Mouse (Mus musculus): ENCODE measurements around the gene Samd1. TPM values are rescaled to one million over a fixed set of nuclear protein-coding genes. Genes with fewer than 3 reads are reported as not detected.

The Samd1 gene
- polyA plus RNA-seq, 1 experiment from 2014 or later = 4.2 TPM

DNA sequence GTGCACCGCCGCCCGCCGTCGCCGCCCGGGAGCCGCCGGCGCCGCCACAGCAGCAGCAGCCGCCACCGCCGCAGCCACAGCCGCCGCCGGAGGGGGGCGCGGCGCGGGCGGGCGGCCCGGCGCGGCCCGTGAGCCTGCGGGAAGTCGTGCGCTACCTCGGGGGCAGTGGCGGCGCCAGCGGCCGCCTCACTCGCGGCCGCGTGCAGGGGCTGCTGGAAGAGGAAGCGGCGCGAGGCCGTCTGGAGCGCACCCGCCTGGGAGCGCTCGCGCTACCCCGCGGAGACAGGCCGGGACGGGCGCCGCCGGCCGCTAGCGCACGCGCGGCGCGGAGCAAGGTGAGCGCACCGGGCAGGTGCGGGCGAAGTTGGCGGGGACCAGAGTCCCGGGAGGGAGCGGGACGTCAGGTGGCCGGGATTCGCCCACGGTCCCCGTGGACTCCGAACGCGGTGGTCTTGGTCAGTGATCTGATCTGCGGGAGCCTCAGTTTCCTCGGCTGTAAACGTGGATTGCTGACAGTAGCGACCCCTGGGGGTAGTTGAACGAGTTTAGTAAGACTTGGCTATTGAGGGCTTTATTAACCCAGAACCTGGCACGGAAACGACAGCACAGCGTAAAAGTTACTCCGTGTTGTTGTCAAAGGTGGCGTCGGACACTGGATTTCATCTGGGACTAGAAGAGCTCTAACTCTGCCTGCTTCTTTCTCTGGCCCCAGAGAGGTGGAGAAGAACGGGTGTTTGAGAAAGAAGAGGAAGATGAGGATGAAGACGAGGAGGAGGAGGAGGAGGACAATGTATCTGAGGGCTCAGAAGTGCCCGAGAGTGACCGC lies 972 bp downstream of the Samd1 start:
- Histone ChIP-seq H3K4me2 (replicated peaks; ENCODE audit: low read depth) (peak overlapping the region; percentile 92), H3K4me1 (replicated peaks; ENCODE audit: control insufficient read depth, insufficient read depth) (peaks cover 10% of the 10 kb centered on the region), H3K4me3 (ENCODE audit: low read depth, low read length) (peak overlapping the region; percentile 63), H3K9ac (ENCODE audit: low read length) (peak overlapping the region; percentile 66), H3K27ac (replicated peaks) (peak overlapping the region; percentile 92), H3K27me3 (ENCODE audit: control insufficient read depth, insufficient read depth, low read length) (no peaks in the 10 kb centered on the region), H3K9me3 (ENCODE audit: control insufficient read depth, low read length) (no peaks in the 10 kb centered on the region), H3K36me3 (ENCODE audit: control insufficient read depth, insufficient read depth, low read length) (peaks cover 6% of the 10 kb centered on the region; the same call in 1 of the 2 replicates)
- ATAC-seq (ENCODE audit: low FRiP score, low TSS enrichment) (peak; percentile 27), DNase-seq (ENCODE audit: low spot score) (peak; percentile 65)
- TF ChIP-seq CTCF (IDR thresholded peaks at IDR 0.05; ENCODE audit: low read depth) (peak; percentile 66), EP300 (optimal IDR thresholded peaks at IDR 0.05) (no peak)
- WGBS = 1% methylated on average over 75 of the region's 92 CpGs

DNA sequence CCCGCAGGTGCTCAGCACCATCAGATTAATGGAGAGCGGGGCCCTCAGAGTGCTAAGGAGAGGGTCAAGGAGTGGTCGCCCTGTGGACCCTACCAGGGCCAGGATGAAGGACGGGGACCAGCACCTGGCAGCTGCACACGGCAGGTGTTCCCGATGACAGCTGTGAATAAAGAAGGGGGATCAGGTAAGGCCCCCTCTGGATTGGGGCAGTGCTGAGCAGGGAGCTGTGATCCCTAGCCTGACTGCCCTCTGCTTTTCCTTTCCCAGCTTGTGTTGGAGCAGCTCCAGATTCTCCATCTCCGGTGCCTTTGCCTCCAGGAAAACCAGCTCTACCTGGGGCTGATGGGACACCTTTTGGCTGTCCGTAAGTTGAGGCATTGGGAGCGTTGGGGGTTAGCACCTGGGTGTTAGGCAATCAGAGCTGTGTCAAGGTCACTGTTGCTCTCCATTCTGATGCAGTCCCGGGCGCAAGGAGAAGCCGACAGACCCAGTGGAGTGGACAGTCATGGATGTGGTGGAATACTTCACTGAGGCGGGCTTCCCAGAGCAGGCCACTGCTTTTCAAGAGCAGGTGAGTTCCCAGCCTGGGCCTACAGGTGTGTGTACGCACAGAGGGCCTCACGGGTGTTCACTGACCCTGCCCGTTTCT lies 1.7 kb downstream of the Samd1 start:
- H3K36me3 ChIP-seq (ENCODE audit: control insufficient read depth, insufficient read depth, low read length) = peaks cover 6% of the 10 kb centered on the region; the same call in 1 of the 2 replicates
- no peak for TF ChIP-seq EP300 (optimal IDR thresholded peaks at IDR 0.05)
- TF ChIP-seq CTCF (IDR thresholded peaks at IDR 0.05; ENCODE audit: low read depth) = no peak

DNA sequence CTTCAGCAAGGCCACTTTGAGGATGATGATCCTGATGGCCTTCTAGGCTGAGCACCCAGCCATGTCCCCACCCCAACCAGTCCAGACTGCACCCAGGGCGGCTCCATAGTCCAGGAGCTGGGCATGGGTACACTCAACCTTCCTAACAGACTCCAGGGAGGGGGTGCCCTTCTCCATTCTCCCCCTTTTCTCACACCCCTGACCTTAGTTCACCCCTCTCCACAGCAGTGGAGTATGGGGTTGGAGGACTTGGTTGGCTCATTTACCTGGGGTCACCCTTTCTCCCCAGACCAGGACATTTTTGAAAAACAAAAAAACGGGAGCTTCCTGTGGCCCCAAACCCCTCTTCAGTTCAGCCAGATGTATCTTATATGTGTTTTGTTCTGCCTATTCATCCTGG lies 2.4 kb downstream of the Samd1 start:
- H3K27ac ChIP-seq (replicated peaks) = no peak overlapping the region
- H3K4me2 ChIP-seq (replicated peaks; ENCODE audit: low read depth) = no peak overlapping the region
- WGBS = 95% methylated on average over 2 of the region's 2 CpGs
- ATAC-seq (ENCODE audit: low FRiP score, low TSS enrichment) (no peak), DNase-seq (ENCODE audit: low spot score) (no peak)
- peaks cover 13% of the 10 kb centered on the region for H3K4me1 ChIP-seq (replicated peaks; ENCODE audit: control insufficient read depth, insufficient read depth)
- peaks cover 5% of the 10 kb centered on the region; the same call in 1 of the 2 replicates for H3K36me3 ChIP-seq (ENCODE audit: control insufficient read depth, insufficient read depth, low read length)
- no peak overlapping the region for H3K4me3 ChIP-seq (ENCODE audit: low read depth, low read length)
- no peak overlapping the region for H3K9ac ChIP-seq (ENCODE audit: low read length)
- H3K27me3 ChIP-seq (ENCODE audit: control insufficient read depth, insufficient read depth, low read length) = no peaks in the 10 kb centered on the region
- TF ChIP-seq CTCF (IDR thresholded peaks at IDR 0.05; ENCODE audit: low read depth) = no peak
- no peak for TF ChIP-seq EP300 (optimal IDR thresholded peaks at IDR 0.05)
- H3K9me3 ChIP-seq (ENCODE audit: control insufficient read depth, low read length) = no peaks in the 10 kb centered on the region

More for the DNA sequence above, 1.7 kb downstream of the Samd1 start:
- Histone ChIP-seq H3K9me3 (ENCODE audit: control insufficient read depth, low read length) (no peaks in the 10 kb centered on the region), H3K4me1 (replicated peaks; ENCODE audit: control insufficient read depth, insufficient read depth) (peaks cover 10% of the 10 kb centered on the region), H3K9ac (ENCODE audit: low read length) (0 out of 2 replicates have a peak overlapping the region, but pooled peaks have one; percentile 66), H3K4me3 (ENCODE audit: low read depth, low read length) (peak overlapping the region; percentile 63; the same call in 1 of the 2 replicates), H3K27me3 (ENCODE audit: control insufficient read depth, insufficient read depth, low read length) (no peaks in the 10 kb centered on the region), H3K4me2 (replicated peaks; ENCODE audit: low read depth) (peak overlapping the region; percentile 92), H3K27ac (replicated peaks) (no peak overlapping the region)
- DNase-seq (ENCODE audit: low spot score) (no peak), ATAC-seq (ENCODE audit: low FRiP score, low TSS enrichment) (no peak)
- 55% methylated on average over 16 of the region's 16 CpGs for WGBS

DNA sequence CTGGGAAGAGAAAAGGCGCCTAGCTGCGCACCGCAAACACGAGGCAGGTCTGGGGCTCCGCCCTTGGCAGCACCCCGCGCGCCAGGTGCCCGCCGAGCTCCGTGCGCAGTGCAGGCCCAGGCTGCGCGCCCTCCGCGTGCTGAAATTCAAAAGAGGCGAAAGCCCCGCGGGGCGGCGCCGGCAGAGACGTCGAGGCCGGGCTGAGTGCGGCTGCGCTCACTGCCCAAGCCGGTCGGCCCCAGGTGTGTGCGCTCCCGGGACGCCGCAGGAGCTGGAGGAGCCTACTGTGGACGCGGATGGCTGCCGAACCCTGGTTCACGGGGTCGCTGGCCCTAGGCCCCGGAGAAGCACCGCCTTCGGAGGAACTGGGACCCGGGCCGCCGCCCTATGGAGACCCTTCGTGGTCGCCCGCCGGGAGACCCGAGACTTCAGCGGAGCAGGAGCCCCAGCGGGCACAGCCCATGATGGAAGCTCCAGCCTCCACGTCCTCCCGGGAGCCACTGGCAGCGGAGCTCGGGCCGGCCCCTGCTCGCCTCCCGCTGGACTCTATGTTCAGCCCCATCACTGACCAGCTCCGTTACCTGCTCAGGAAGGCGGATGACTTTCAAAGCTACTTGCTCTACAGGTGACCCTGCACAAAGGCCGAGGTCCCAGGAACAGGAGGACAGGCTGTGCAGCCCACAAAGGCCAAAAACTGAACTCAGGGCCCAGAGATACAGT lies 4.0 kb downstream of the Samd1 start, which contains the start of gene 1700067K01Rik:
1700067K01Rik (plus strand) TSS at position 222 of the 720 bp plus-strand sequence.
- DNase-seq (ENCODE audit: low spot score) = peak; percentile 36
- H3K36me3 ChIP-seq (ENCODE audit: control insufficient read depth, insufficient read depth, low read length) = 0 out of 2 replicates have a peak, but pooled peaks cover 3% of the 10 kb centered on the region
- H3K27me3 ChIP-seq (ENCODE audit: control insufficient read depth, insufficient read depth, low read length) = no peaks in the 10 kb centered on the region
- no peak within 1 kb of the TSS for H3K27ac ChIP-seq (replicated peaks)
- no peak for TF ChIP-seq EP300 (optimal IDR thresholded peaks at IDR 0.05)
- TF ChIP-seq CTCF (IDR thresholded peaks at IDR 0.05; ENCODE audit: low read depth) = no peak
- H3K9me3 ChIP-seq (ENCODE audit: control insufficient read depth, low read length) = no peaks in the 10 kb centered on the region
- H3K9ac ChIP-seq (ENCODE audit: low read length) = no peak within 1 kb of the TSS
- H3K4me3 ChIP-seq (ENCODE audit: low read depth, low read length) = no peak within 1 kb of the TSS
- peaks cover 13% of the 10 kb centered on the region for H3K4me1 ChIP-seq (replicated peaks; ENCODE audit: control insufficient read depth, insufficient read depth)
- 49% methylated on average over 53 of the region's 61 CpGs for WGBS
- no peak for ATAC-seq (ENCODE audit: low FRiP score, low TSS enrichment)
- H3K4me2 ChIP-seq (replicated peaks; ENCODE audit: low read depth) = peak within 1 kb of the TSS; percentile 17; the same call in 1 of the 2 replicates

DNA sequence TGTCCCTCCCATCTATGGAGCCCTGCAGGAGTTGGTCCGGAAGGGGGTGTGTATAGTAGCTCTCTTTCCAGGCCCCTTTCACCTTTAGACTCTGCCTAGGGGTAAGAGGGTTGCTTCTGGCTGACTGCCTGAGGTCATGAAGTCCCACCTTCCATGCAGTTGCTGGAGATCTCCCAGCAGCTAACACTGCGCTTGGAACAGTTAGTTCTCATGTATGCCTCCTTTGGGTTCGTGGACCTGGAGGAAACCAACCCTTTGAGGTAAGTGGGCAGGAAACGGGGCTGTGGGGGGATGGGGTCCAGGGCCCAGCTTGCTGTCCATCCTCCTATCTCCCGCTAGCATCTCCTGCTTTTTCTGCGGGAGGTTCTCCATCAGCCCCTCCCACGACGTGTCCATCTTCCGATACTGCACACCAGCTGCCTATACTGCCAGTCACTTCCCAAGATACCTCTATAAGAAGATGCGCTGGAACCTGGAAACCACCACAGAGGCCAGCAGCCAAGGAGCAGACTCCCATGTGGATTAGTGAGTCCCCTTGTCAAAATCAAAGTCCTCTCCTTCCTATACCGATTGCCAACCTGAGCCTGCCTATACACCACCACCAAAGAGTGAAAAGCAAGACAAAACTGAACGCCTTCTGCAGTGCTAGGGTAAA lies 5.6 kb downstream of the Samd1 start:
- H3K27ac ChIP-seq (replicated peaks) = no peak overlapping the region
- no peak overlapping the region for H3K4me3 ChIP-seq (ENCODE audit: low read depth, low read length)
- H3K9me3 ChIP-seq (ENCODE audit: control insufficient read depth, low read length) = no peaks in the 10 kb centered on the region
- DNase-seq (ENCODE audit: low spot score) (no peak), ATAC-seq (ENCODE audit: low FRiP score, low TSS enrichment) (no peak)
- H3K9ac ChIP-seq (ENCODE audit: low read length) = no peak overlapping the region
- H3K36me3 ChIP-seq (ENCODE audit: control insufficient read depth, insufficient read depth, low read length) = 0 out of 2 replicates have a peak, but pooled peaks cover 3% of the 10 kb centered on the region
- no peaks in the 10 kb centered on the region for H3K27me3 ChIP-seq (ENCODE audit: control insufficient read depth, insufficient read depth, low read length)
- peaks cover 13% of the 10 kb centered on the region for H3K4me1 ChIP-seq (replicated peaks; ENCODE audit: control insufficient read depth, insufficient read depth)
- WGBS = 76% methylated on average over 12 of the region's 12 CpGs
- no peak overlapping the region for H3K4me2 ChIP-seq (replicated peaks; ENCODE audit: low read depth)
- TF ChIP-seq CTCF (IDR thresholded peaks at IDR 0.05; ENCODE audit: low read depth) = no peak
- no peak for TF ChIP-seq EP300 (optimal IDR thresholded peaks at IDR 0.05)

Measured in stomach, postnatal 0 days (tissue).